ENCODE assay signal across 16 mouse cellular contexts in the genomic region with DNA sequence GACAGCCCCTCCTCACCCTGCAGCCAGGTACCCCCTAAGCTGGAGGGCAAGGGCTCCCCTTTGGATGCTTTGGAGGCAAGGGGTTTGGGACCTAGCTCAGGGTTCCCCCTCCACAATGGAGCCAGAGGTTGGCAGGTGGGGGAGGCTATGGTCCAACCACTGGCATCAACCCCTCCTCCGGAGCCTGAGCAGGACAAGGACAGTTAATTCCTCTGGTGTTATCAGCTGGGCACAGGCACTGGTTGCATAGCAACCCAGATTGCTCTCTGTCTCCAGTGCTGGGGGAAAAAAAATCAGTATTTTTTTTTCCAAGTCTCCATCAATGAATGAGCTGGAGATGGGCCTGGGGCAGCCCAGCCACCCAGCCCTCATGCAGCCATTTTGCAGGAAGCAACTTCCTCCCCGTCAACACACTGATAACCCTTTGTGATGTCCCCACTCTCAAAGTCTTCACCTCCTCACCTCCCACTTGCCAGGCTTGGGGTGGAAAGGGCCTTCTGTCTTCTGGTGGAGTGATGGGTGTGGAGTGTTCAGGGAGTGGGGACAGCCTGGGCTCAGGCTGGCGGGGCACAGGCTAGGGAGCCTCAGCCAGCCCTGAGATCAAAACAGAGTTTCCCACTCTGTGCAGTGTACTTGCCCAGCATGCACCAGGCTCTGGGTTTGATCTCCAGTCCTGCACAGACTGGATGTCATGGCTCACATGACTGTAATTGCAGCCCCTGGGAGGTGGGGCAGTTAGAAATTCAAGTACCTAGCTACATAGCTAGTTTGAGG. TPM values are rescaled to one million over a fixed set of nuclear protein-coding genes. Genes with fewer than 3 reads are reported as not detected.
DNase-seq lines count a peak whose midpoint lies in the region; ATAC-seq and TF ChIP-seq lines count a peak whose summit lies in the region.
"Had no signal": no experiment of that assay in that cellular context is flagged by ENCODE, and none has a peak within 500 bp of the region (broad histone marks: within the 10 kb centered on the region; RNA-seq: fewer than 3 reads in every experiment).

No protein-coding gene starts in this region.

- 0 out of 2 replicates have a peak, but pooled peaks have one; percentile 36 for ATAC-seq in kidney, postnatal 0 days (replicated peaks; ENCODE audit: low FRiP score, low read depth)
- ATAC-seq in forebrain, embryonic 15.5 days (replicated peaks): no peak
- ATAC-seq in midbrain, embryonic 11.5 days (ENCODE audit: low FRiP score): peak; percentile 62
- no peak for ATAC-seq in stomach, postnatal 0 days (ENCODE audit: low FRiP score, low TSS enrichment)

- 57% methylated on average over 3 of the region's 3 CpGs for WGBS in kidney, postnatal 0 days
- WGBS in forebrain, embryonic 15.5 days: 48% methylated on average over 3 of the region's 3 CpGs
- 51% methylated on average over 3 of the region's 3 CpGs for WGBS in midbrain, embryonic 11.5 days
- 71% methylated on average over 3 of the region's 3 CpGs for WGBS in olfactory bulb, adult 2 months
- 31% methylated on average over 3 of the region's 3 CpGs for WGBS in stomach, postnatal 0 days

- no peaks in the 10 kb centered on the region for H3K4me1 ChIP-seq in kidney, postnatal 0 days (replicated peaks; ENCODE audit: insufficient read depth, low read length)
- peaks cover 47% of the 10 kb centered on the region for H3K4me1 ChIP-seq in forebrain, embryonic 15.5 days
- peaks cover 11% of the 10 kb centered on the region for H3K4me1 ChIP-seq in midbrain, embryonic 11.5 days (ENCODE audit: control insufficient read depth, insufficient read depth, low read length)
- H3K4me1 ChIP-seq in olfactory bulb, adult 2 months (ENCODE audit: control insufficient read depth, insufficient read depth, low read length): peaks cover 32% of the 10 kb centered on the region
- H3K4me1 ChIP-seq in stomach, postnatal 0 days (replicated peaks; ENCODE audit: control insufficient read depth, insufficient read depth): no peaks in the 10 kb centered on the region
- H3K4me1 ChIP-seq: embryonic facial prominence, embryonic 15.5 days had no signal

- no peak for TF ChIP-seq EP300 in stomach, postnatal 0 days (optimal IDR thresholded peaks at IDR 0.05)

- H3K4me2 ChIP-seq in kidney, postnatal 0 days (ENCODE audit: low read length): no peak overlapping the region
- H3K4me2 ChIP-seq in forebrain, embryonic 15.5 days (replicated peaks): no peak overlapping the region
- no peak overlapping the region for H3K4me2 ChIP-seq in midbrain, embryonic 11.5 days
- no peak overlapping the region for H3K4me2 ChIP-seq in stomach, postnatal 0 days (replicated peaks; ENCODE audit: low read depth)
- H3K4me2 ChIP-seq: embryonic facial prominence, embryonic 15.5 days had no signal

- no peak for TF ChIP-seq POLR2A in olfactory bulb, adult 2 months (IDR thresholded peaks at IDR 0.05; ENCODE audit: insufficient read depth, low read depth, low read length)

- no peaks in the 10 kb centered on the region for H3K9me3 ChIP-seq in kidney, postnatal 0 days (replicated peaks; ENCODE audit: low read length)
- no peaks in the 10 kb centered on the region for H3K9me3 ChIP-seq in forebrain, embryonic 15.5 days
- H3K9me3 ChIP-seq in midbrain, embryonic 11.5 days (ENCODE audit: control insufficient read depth, low read length): no peaks in the 10 kb centered on the region
- H3K9me3 ChIP-seq in stomach, postnatal 0 days (ENCODE audit: control insufficient read depth, low read length): no peaks in the 10 kb centered on the region
- H3K9me3 ChIP-seq: embryonic facial prominence, embryonic 15.5 days; heart, embryonic 10.5 days had no signal

- H3K36me3 ChIP-seq in kidney, postnatal 0 days (ENCODE audit: insufficient read depth, low read length): no peaks in the 10 kb centered on the region
- no peaks in the 10 kb centered on the region for H3K36me3 ChIP-seq in forebrain, embryonic 15.5 days
- H3K36me3 ChIP-seq in midbrain, embryonic 11.5 days (ENCODE audit: control insufficient read depth, insufficient read depth, low read length): no peaks in the 10 kb centered on the region
- no peaks in the 10 kb centered on the region for H3K36me3 ChIP-seq in stomach, postnatal 0 days (ENCODE audit: control insufficient read depth, insufficient read depth, low read length)
- H3K36me3 ChIP-seq: embryonic facial prominence, embryonic 15.5 days; heart, embryonic 10.5 days had no signal

- peak; percentile 24 for DNase-seq in kidney, postnatal 0 days (ENCODE audit: low spot score)
- no peak for DNase-seq in kidney, postnatal 25 days
- DNase-seq in midbrain, embryonic 11.5 days (ENCODE audit: low spot score, missing footprints): peak; percentile 79
- no peak for DNase-seq in T-cell, adult 2 months (ENCODE audit: low spot score)
- DNase-seq in stomach, postnatal 0 days (ENCODE audit: low spot score): no peak
- no peak for DNase-seq in thymus, postnatal 10 days (ENCODE audit: low spot score in 2 of 2)
- DNase-seq: cerebellum, postnatal 25 days; kidney, adult 9 months; right cerebral cortex, postnatal 4 days; thymus, postnatal 4 days had no signal

- H3K9ac ChIP-seq in kidney, postnatal 0 days (ENCODE audit: low read depth, low read length): no peak overlapping the region
- no peak overlapping the region; the same call in 1 of the 2 replicates for H3K9ac ChIP-seq in forebrain, embryonic 15.5 days (replicated peaks)
- H3K9ac ChIP-seq in midbrain, embryonic 11.5 days (ENCODE audit: low read length): peak overlapping the region; percentile 24; the same call in 1 of the 2 replicates
- no peak overlapping the region for H3K9ac ChIP-seq in stomach, postnatal 0 days (ENCODE audit: low read length)
- H3K9ac ChIP-seq: embryonic facial prominence, embryonic 15.5 days had no signal

- H3K27ac ChIP-seq in kidney, postnatal 0 days: no peak overlapping the region
- peak overlapping the region; percentile 85 for H3K27ac ChIP-seq in forebrain, embryonic 15.5 days (replicated peaks)
- peak overlapping the region; percentile 68 for H3K27ac ChIP-seq in midbrain, embryonic 11.5 days (ENCODE audit: low read depth, low read length)
- 0 out of 2 replicates have a peak overlapping the region, but pooled peaks have one; percentile 5 for H3K27ac ChIP-seq in olfactory bulb, adult 2 months (ENCODE audit: insufficient read depth, low read depth, low read length)
- H3K27ac ChIP-seq in stomach, postnatal 0 days (replicated peaks): no peak overlapping the region
- H3K27ac ChIP-seq: embryonic facial prominence, embryonic 15.5 days; heart, embryonic 10.5 days had no signal

- no peak overlapping the region for H3K4me3 ChIP-seq in kidney, postnatal 0 days (replicated peaks; ENCODE audit: low read depth, low read length)
- H3K4me3 ChIP-seq in forebrain, embryonic 15.5 days: no peak overlapping the region
- no peak overlapping the region for H3K4me3 ChIP-seq in midbrain, embryonic 11.5 days (ENCODE audit: low read depth, low read length)
- H3K4me3 ChIP-seq in olfactory bulb, adult 2 months (ENCODE audit: insufficient read depth, low read depth, low read length): no peak overlapping the region
- no peak overlapping the region for H3K4me3 ChIP-seq in stomach, postnatal 0 days (ENCODE audit: low read depth, low read length)
- H3K4me3 ChIP-seq: embryonic facial prominence, embryonic 15.5 days; heart, embryonic 10.5 days had no signal

- no peaks in the 10 kb centered on the region for H3K27me3 ChIP-seq in kidney, postnatal 0 days (ENCODE audit: insufficient read depth, low read length)
- no peaks in the 10 kb centered on the region for H3K27me3 ChIP-seq in forebrain, embryonic 15.5 days
- no peaks in the 10 kb centered on the region for H3K27me3 ChIP-seq in midbrain, embryonic 11.5 days (ENCODE audit: control insufficient read depth, insufficient read depth, low read length)
- H3K27me3 ChIP-seq in stomach, postnatal 0 days (ENCODE audit: control insufficient read depth, insufficient read depth, low read length): no peaks in the 10 kb centered on the region

- no peak for TF ChIP-seq CTCF in kidney, postnatal 0 days (IDR thresholded peaks at IDR 0.05; ENCODE audit: low read depth)
- no peak for TF ChIP-seq CTCF in olfactory bulb, adult 2 months (IDR thresholded peaks at IDR 0.05; ENCODE audit: insufficient read depth, low read depth, low read length)
- TF ChIP-seq CTCF in stomach, postnatal 0 days (IDR thresholded peaks at IDR 0.05; ENCODE audit: low read depth): no peak

RNA-seq across cellular contexts. Expression of gene Arhgap40, which starts 49.0 kb away (rescaled TPM):
- polyA plus RNA-seq in kidney, postnatal 0 days (2015; fragmentation: Nextera tagmentation; extraction: Ambion mirVana): 0.74 and 0.89 TPM in 2 replicates
- 0.37 and 0.42 TPM in 2 replicates for polyA plus RNA-seq in forebrain, embryonic 15.5 days (2015; fragmentation: Nextera tagmentation; extraction: Ambion mirVana)
- 0.30 and 0.40 TPM in 2 replicates for polyA plus RNA-seq in midbrain, embryonic 11.5 days (2014; fragmentation: Nextera tagmentation; extraction: Ambion mirVana)
- polyA plus RNA-seq in olfactory bulb, adult 2 months (2012; ENCODE audit: insufficient read depth, insufficient read length, low replicate concordance, missing spikeins): not detected in 2 replicates
- polyA plus RNA-seq in stomach, postnatal 0 days (2015; fragmentation: Nextera tagmentation; extraction: Ambion mirVana): 11.4 and 12.7 TPM in 2 replicates
- polyA plus RNA-seq: heart, embryonic 10.5 days; limb, embryonic 11.5 days; liver, embryonic 16.5 days had no signal

RNA-seq across cellular contexts. Expression of gene Slc32a1, which starts 49.0 kb away (rescaled TPM):
- not detected in 2 replicates for polyA plus RNA-seq in kidney, postnatal 0 days (2015; fragmentation: Nextera tagmentation; extraction: Ambion mirVana)
- polyA plus RNA-seq in forebrain, embryonic 15.5 days (2015; fragmentation: Nextera tagmentation; extraction: Ambion mirVana): 7.1 and 7.4 TPM in 2 replicates
- polyA plus RNA-seq in midbrain, embryonic 11.5 days (2014; fragmentation: Nextera tagmentation; extraction: Ambion mirVana): 1.9 and 2.3 TPM in 2 replicates
- not detected in 2 replicates for polyA plus RNA-seq in olfactory bulb, adult 2 months (2012; ENCODE audit: insufficient read depth, insufficient read length, low replicate concordance, missing spikeins)
- not detected in 2 replicates for polyA plus RNA-seq in stomach, postnatal 0 days (2015; fragmentation: Nextera tagmentation; extraction: Ambion mirVana)
- polyA plus RNA-seq: heart, embryonic 10.5 days; limb, embryonic 11.5 days; liver, embryonic 16.5 days had no signal

RNA-seq across cellular contexts. Expression of gene Adig, which starts 59.1 kb away (rescaled TPM):
- polyA plus RNA-seq in kidney, postnatal 0 days (2015; fragmentation: Nextera tagmentation; extraction: Ambion mirVana): not detected in 2 replicates
- not detected in 2 replicates for polyA plus RNA-seq in forebrain, embryonic 15.5 days (2015; fragmentation: Nextera tagmentation; extraction: Ambion mirVana)
- polyA plus RNA-seq in midbrain, embryonic 11.5 days (2014; fragmentation: Nextera tagmentation; extraction: Ambion mirVana): not detected in 2 replicates
- not detected in 2 replicates for polyA plus RNA-seq in olfactory bulb, adult 2 months (2012; ENCODE audit: insufficient read depth, insufficient read length, low replicate concordance, missing spikeins)
- 2.3 and 2.9 TPM in 2 replicates for polyA plus RNA-seq in stomach, postnatal 0 days (2015; fragmentation: Nextera tagmentation; extraction: Ambion mirVana)
- polyA plus RNA-seq: heart, embryonic 10.5 days; liver, embryonic 16.5 days had no signal

Comparison
In these comparisons a context has a peak if more than half of its experiments do, and no peak if none do; other contexts are left out.
1. DNase-seq: peak in kidney, postnatal 0 days (single experiment) and midbrain, embryonic 11.5 days (single experiment); none in kidney, postnatal 25 days (0 of 2), T-cell, adult 2 months (single experiment), stomach, postnatal 0 days (single experiment) and thymus, postnatal 10 days (0 of 2).
2. ATAC-seq: peak in kidney, postnatal 0 days (single experiment) and midbrain, embryonic 11.5 days (single experiment); none in forebrain, embryonic 15.5 days (single experiment) and stomach, postnatal 0 days (single experiment).
3. H3K27ac ChIP-seq: peak in forebrain, embryonic 15.5 days (single experiment), midbrain, embryonic 11.5 days (single experiment) and olfactory bulb, adult 2 months (single experiment); none in kidney, postnatal 0 days (single experiment) and stomach, postnatal 0 days (single experiment).